Mouse (Mus musculus) urinary bladder, postnatal 25 days (tissue): ENCODE results near the gene Tll2.

Experiments used
- DNase-seq: peaks from one replicate; pipeline ENCODE4 v3.0.0; 2022; ENCODE audit warnings: low spot score

The Tll2 gene

DNA sequence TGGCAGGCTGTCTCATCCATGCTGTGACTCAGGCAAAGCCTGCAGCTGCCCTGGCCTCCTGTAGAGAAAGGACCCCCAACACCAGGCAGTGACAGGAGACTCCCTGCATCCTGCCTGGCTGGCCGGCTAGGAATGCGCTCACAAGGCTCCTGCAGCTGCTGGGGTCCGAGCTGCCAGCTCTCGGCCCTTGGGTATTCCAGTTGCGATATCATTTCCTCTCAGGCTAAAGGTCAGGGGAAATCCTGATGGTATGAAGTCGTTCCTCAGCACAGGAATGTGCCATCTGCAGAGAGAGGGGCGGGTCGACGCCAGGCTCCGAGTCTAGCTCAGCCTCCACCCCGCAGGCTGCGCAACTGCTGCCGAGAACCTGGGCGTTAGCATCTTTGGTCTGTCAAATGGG is 46.2 kb downstream of the Tll2 start:
- no peak for DNase-seq

DNA sequence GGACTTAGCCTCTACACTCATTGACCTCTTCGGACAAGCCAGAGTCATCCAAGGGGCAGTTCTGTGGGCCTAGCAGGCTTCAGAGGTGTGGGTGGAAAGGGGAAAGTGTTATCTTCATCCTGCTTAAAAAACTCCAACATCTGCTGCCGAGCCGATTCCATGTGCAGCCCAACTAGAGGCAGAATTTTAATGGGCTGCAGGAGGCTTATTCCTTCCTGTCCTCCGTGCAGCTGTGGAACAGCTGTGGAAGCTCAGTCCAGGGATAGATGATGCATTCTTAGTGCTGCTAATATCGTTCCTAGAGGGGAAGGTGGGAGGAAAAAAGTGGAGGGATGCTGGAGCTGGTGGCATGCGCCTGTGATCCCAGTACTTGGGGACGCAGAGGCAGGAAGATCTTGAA is 52.0 kb downstream of the Tll2 start:
- no peak for DNase-seq

DNA sequence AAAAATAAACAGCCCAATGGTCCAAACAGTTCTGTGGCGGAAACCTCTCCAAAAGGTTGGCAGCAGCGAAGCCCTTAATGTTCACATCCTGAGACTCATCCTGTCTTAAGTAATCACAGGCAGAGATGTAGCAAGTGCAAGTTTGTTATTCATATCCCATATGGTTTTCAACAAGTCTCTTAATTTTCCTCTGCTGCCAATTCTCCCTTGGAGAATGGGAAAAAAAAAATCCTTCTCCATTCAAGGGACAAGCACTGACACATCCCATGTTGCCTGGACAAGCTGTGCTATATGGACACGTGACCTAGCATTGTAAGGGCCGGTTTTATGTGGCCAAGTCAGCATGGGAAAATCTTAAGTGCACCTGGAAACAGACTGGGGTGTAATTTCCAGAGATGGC is 54.2 kb downstream of the Tll2 start:
- DNase-seq, result no peak

DNA sequence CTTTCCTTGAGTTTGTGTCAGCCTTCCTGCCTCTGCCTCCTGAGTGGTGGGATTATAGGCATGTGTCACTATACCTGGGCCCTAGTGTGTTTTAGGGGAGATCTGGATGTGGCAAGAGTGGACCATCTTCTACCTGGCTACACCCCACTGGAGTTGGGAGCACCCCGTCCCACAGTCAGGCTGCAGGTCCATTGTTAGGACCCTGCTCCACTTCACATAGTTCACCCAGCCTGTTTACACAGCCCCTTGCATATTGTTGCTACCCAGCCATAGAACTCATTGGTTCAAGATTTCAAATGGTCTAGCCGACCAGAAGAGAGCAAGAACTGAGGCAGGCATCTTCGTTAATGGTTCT is 54.6 kb downstream of the Tll2 start:
- DNase-seq, result no peak

DNA sequence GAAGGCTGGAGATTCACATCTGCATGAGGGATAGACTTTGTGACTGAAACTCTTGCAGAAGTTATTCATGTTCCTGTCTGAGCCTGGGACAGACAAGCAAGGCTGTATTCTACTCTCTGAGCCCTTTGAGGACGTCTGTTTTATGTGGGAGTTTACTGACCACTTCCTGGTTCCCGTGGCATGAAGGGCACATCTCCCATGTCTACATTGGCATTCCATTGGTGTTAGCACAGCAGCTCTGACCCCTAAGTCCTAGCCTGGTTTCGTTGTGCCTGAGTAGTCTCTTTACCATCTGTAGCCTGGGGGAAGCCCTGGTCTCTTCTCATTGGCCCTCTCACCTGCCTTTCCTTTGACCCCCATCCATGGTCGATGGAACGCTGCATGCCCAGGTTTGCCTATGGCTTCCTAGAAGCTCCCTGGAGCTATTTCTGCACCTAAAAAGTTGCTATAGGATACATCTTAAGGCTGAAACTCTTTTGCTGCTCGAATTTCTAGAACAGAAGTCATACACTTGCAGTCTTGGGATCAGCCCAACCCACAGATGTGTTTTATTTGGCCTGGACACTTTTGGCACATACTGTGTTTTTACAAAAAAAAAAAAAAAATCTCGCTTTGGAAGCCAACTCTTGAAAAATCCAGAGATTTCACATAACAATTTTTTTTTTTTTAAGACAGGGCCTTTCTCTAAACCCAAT is 55.2 kb downstream of the Tll2 start:
- DNase-seq, result no peak

DNA sequence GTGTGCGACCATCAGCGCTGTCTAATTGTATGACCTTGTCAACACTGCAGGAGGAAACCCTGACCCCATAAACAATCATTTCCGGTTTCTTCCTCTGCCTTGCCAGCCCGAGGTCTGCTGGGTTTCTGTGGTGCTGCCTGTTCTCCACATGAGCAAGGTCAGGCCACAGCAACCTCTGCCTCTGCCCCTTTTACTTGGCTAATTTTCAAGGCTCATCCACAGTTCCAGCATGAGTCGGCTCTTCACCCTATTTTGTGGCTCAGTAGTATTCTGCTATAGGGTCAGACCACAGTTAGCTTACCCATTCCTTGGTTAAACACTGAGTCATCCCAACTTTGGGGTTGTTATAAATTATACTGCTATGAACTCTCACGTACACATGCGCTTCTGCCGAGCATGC is 65.7 kb downstream of the Tll2 start:
- no peak for DNase-seq

DNA sequence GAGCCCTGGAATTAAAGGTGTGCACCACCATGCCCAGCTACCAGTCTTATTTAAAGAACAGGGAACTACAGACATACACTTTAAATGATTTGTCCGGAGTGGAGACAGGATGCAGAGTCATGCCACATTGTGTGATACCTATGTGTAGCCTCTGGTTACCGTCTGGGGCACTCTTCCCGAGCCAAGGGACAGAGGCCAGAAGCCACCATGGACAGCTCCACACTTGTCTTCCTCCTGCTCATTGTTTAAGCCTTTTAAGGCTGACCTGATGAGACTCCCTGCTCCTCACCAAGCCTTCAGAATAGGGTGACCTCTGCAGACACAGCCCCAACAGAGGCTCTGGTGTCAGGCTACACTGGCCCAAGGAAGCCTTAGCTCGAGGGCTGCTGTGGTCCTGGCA is 67.0 kb downstream of the Tll2 start:
- no peak for DNase-seq

DNA sequence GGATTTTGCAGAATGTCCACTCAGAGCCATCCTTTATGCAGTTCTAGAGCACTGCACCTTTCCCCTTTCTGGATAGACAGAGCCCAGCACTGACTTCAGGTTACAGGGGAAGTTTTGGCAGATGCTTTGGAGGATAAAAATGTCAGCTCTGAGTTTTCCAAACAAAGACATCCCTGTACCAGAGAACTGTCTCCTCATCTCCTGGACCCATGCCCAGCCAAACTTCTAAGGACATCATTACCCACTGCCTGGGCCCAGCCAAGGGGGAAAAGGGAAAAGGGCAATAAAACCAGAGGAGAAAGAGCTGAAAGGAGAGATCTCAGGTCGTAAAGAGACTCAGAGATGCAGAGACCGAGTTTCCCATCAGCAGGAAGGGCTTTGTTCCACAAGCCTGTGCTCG is 83.6 kb downstream of the Tll2 start:
- no peak for DNase-seq

DNA sequence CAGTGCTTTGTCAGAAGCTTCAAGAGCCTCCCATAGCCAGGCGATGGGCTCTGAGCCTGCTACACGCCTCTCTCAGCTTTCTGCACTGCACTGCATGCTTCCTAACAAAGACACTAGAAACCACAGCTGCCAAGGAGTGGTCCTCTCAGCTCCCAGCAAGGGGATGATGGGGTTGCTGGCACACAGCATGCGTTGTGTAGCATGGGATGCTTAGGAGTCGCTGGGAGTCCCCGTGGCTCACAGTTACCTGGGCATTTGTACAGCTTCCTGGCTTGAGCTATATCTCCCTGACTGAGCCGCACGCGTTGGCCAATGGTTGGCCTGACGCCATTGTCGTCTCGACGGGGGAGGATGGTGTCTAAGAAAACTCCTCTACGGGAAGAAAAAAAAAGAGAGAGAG is 86.7 kb downstream of the Tll2 start:
- DNase-seq, result no peak

DNA sequence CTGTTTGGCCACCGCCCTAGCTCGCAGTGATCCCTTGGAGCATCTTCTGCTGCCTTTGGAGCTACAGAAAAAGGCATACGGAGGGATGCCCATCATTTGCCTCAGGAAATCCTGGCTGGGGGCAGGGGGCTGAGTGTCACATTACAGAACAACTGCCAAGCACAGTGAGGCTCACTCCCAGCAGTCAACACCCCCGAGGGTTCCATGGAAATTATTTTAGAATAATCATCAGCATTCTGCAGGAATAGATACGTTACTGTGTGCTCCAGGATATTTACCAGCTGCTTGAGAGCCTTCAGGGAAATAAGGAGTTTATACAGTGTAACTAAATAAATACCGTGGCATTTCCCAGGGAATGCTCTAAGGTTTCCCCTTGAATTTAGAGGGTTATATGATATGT is 88.3 kb downstream of the Tll2 start:
- no peak for DNase-seq

DNA sequence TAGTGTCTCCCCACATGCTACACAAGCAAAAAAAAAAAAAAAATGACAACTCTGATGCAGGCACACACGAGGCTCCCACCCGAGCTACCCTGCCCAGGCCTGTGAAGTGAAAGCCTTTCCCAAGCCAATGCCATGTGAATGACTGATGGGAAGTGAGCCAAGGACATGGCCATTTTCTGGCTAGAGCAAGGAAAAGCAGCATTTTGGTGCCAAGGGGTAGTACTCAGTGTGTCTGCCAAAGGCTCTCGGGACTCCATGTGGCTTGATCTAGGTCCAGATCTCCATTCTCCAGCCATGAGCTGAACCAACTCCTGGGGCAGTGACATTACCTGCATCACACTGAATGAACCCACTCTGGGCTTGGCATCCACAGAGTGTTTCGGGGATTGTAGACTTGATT is 89.3 kb downstream of the Tll2 start:
- DNase-seq, result no peak

DNA sequence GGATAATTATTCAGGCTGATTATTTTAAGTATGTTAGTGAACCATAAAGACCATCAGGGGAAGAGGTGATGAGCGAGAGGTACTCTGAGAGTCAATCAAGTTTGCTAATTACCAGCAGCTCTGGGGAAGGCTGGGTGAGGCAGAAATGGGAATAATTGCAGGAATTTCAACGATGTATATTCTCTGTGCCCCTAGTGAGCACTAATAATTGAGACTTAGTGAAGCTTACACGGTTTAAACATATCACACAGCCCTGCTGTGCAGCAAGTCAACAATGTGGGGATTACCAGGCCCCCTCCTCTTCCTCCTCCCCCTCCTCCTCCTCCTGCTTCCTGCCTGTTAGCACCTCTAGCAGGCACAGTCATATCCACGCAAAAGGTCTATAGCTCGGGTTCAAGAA is 92.0 kb downstream of the Tll2 start:
- DNase-seq, result no peak

DNA sequence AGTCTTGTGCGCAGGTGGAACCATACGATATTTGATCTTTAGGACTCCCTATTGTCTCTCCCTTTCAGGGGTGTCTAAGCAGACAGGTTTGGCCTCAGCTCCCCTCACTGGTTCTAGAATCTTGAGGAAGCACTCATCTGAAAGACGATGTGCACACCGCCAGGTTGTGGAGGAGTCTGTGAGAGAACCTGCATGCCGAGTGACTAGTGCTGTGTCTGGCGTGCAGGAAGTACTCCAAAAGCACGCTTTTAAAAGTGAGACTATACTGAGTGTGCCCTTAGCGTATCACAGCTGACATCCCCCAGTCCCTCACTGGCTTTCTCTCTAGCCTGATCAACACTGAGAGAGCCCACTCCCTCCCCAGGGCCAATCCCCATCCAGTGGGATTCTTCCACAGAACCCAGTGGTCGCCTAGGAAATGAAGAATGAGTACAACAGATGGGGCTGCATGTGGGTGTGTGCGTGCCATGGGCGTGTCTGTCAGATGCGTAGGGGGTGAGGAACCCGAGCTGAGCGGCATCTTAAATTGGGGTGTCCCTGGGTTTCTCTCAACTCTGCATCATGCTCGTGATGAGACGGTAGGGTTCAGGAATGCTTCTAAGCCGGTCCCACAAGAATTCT is 92.6 kb downstream of the Tll2 start:
- no peak for DNase-seq

DNA sequence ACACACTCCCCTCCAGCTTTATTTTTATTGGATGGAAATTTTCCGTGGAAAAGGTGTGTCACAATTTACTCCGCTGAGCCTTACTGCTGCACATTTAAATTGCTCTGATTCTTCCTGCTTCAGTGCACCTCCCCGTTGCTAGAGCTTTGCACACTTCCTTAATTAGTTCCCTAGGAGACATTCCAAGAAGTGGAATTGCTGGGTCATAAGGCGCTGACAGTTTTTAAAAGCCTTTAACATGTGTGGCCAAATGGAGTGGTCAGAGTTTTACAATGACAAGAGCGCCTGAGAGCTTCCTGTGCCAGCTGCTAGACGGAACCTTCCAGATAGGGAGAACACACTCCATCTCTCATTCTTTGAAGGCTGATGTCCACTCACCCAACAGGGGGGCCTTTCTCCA is 94.0 kb downstream of the Tll2 start:
- DNase-seq, result no peak

DNA sequence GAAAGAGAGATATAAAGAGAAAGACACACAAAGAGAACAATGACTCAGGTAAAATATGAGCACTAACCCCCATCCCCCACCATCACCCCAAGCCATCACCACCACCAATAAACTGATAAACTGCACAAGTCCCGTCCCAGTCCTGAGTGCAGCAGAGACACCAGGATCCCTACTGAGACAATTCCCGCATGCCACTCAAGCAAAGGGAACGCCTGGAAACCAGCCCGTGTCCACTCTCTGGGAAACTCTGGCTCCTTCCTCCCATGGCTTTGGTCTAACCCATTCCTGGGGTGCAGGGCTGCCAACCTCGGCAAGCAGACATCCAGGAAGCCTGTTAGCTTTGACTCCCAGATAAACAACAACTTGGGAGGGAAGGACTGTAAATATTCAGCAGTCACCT is 96.6 kb downstream of the Tll2 start:
- no peak for DNase-seq

DNA sequence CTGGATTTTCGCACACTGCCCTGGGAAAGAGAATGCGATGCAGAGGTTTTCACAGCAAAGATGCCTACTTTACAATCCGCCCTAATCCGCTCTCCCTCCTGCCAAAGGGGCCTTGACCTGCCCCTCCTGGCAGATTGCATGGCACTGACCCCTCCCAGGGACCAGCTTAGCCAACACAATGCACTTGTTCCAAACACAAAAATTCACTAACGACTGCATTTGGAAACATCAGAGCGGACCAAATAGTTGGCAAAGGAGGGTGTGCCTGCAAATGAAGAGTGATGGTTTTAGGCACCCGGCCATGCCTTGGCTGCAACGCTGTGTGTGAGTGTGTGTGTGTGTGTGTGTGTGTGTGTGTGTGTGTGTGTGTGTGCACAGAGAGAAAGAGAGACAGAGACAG is 97.1 kb downstream of the Tll2 start:
- no peak for DNase-seq

DNA sequence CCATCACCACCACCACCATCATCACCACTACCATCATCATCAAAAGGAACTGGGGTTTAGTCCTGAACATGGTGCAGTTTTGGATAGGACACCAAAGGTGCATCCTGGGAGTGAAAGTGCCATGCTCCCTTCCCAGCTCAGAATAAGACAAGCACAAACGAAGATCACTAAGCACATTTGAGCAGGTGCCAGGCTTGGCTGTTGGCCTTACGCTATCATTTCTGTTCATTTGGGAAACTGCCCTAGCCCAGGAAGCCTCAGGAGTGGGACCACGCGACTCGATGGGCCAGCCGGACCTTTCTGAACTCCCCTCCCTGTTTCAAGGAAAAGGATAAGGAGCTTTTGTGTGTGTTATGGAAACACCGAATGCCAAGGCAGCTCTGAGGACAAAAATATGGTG is 98.0 kb downstream of the Tll2 start:
- no peak for DNase-seq

DNA sequence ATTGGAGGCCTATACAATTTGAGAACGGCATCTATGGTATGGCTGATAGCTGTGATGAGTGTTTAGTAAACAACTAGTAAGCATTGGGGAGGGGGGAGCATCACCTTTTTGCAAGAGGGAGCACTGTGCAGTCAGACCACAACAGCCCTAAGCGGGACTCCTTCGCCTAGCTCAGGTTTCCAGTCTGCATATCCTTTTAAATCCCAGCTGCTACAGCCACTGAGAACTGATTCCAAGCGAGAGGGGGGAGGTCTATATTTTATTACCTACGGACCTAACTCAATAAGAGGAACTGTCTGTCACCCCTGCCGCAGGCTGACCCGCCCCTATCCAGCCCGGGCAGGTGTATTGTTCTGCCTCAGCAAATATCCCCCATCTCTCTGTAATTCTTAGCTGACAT is 99.1 kb downstream of the Tll2 start:
- no peak for DNase-seq

DNA sequence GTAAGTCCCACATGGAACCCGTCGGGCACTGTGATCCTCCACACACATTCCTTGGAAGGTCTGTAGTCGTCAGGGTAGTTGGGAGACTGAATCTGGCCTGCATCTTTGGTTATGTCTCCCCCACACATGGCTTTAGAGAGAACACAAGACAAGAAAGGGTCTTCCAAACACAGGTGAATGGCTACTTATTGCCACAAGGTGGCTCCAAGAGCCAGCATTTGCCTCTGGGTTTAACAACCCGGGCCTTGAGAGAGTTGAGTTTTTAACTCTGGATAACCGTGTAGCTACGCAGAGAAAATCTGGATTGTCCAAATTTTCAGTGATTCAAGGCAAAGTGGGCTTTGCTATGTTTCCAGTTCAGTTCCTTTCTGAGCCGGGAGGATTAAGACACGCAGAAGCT is 101.7 kb downstream of the Tll2 start:
- DNase-seq, result no peak

DNA sequence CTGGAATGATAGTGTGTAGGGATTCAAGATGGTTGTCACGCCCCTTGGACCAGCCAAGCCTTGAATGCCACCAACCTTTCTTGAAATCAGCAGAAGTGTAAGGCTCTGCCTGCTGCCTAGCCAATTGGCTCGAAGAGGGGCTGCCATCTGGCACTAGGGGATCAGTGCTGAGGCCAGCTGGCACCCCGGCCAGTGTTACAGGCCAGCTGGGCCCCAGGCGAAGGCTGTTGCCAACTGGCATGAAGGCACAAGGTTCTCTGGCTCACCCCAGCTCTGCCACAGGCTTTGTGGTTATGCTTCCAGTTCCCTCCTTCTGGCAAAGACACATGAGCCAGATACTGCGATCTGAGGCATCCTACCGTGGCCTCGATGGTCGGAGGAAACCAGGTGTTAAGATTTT is 105.2 kb downstream of the Tll2 start:
- no peak for DNase-seq

DNA sequence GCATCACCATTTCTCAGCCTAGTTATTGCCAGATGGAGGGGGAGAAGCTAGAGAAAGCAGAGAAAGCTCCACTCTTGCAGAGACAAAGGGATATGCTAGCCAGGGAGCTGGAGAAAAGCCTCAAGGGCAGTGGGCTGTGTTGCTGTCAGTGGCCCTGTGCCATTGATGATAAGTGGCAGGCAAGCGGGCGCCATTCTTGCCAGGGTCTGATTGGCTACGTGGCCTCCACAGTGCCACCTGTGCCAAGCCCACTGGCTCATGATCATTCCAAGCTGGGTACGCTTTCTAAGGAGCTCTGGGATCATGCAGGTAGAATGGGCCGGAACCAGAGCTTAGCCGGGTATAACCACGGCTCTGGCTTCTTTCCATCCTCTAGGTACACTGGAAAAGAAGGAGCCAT is 105.8 kb downstream of the Tll2 start:
- DNase-seq, result no peak

DNA sequence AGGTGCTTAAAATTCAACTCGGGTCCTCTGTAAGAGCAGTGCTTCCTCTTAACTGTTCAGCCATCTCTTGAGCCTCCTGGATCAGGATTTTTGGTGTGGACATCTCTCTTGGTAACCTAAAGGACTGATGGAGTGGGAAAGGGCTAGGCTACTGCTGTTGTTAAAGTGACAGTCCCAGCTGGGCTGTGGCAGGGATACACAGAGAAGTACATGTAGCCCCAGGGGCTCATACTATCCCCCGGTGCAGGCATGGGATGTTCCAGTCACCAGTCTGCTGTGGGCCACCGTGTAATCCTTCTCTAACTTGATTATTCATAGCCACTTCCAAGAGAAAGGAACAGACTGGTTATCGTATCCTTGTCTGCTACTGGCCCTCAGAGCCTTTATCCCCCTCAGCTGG is 109.6 kb downstream of the Tll2 start:
- DNase-seq, result no peak

DNA sequence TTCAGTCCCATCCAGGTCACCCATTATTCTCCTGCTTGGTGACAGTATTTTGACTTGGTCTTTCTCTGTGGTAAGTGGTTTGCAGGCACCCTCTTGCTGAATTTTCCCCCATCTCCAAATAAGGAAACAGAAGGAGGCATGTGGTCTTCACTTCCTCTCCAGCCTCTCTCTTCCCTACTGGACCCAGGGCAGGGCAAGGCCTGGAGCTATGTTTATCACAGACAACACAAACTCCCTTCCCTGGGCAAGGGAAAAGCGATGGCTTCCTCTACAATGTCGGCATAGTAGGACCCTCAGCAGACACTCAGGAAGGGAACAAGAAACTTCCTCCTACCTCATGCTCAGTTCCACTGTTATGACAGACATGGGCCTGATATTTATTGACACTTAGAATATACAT is 114.7 kb downstream of the Tll2 start:
- DNase-seq, result no peak

DNA sequence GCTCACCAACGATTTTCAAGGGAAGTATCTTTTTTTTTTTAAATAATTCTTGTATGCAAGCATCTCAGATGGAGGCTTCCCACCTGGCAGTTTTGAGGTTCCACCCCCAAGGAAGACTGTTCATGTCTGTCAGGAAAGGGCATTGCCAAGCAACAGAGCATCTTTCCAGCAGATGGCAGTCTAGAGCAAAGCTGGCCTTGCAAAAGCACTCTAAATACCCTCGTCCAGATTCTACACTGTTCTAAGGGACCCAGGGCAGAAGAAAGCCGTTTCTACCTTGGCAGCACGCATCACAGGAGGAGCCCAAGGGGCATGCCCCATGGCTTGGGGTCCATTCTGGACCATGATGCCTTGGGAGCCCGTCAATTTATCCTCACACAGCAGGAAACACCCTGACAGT is 116.8 kb downstream of the Tll2 start:
- peak; percentile 46 for DNase-seq

DNA sequence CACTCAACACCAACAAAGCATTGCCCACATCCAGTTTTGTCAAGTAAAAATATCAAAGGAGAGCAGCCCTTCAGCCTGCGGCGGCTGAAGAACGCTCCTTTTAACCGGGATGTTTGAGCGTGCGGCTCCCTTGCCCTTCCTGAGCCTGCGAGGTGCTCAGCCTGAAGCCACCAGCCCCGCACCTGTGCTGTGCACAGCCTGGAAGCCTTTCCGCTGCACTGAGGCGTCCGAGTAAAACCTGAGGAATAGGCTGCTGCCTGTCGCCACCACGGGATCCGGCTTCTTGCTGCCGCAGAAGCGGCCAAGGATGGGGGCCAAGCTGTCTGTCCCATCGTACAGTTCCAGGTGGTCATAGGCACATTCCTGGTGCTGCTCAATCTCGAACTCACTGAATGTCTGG is 118.1 kb downstream of the Tll2 start:
- no peak for DNase-seq
